Mouse (Mus musculus) ES-E14 (cell line): ENCODE measurements at regions not wholly inside any gene's neighbourhood (a gene's known extent, or its start where the extent isn't known, plus 50 kb on each side); places are given as distances from the start of the nearest gene placed in this dataset.

Experiments
- CHD2 ChIP-seq: IDR thresholded peaks from 2 replicates; pipeline ENCODE4 v1.6.1; 2014; ENCODE audit warnings: mild to moderate bottlenecking, low read depth, low read length, inconsistent platforms
- HCFC1 ChIP-seq: IDR thresholded peaks from 2 replicates; pipeline ENCODE4 v1.6.1; 2012; ENCODE audit warnings: low read length, inconsistent platforms, borderline replicate concordance; ENCODE audit not compliant: insufficient read depth
- MAFK ChIP-seq: IDR thresholded peaks from 2 replicates; pipeline ENCODE4 v1.6.1; 2014; ENCODE audit warnings: mild to moderate bottlenecking, low read depth, low read length, inconsistent platforms; ENCODE audit not compliant: insufficient read depth
- ZNF384 ChIP-seq: IDR thresholded peaks from 2 replicates; pipeline ENCODE4 v1.6.1; 2012; ENCODE audit warnings: low read depth, low read length, inconsistent platforms

GRCm38 (mm10) chr14:106193583-106193982, 87.6 kb downstream of the Trim52 start:
- TF ChIP-seq ZNF384 (no peak), HCFC1 (no peak), CHD2 (no peak), MAFK (no peak)
